Mouse (Mus musculus): ENCODE measurements at regions not wholly inside any gene's neighbourhood (a gene's known extent, or its start where the extent isn't known, plus 50 kb on each side); places are given as distances from the start of the nearest gene placed in this dataset.

DNA sequence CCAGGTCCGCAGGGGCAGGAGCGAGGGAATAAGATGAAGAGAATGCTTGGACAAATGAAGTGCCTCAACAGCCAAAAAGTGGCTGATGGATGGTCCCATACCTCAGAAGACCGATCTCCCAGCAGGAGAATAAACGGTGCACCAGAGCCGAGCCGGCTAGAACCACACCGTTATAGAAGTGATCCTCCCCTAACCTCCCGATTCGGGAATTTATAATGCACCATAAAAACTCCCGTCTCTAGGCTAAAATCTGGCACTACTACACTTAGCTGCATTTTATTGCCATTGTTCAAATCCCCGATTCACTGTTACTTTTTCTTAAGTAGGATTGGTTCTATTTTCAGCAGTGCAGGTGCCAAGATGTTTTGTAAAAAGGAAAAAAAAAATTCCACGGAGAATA lies 54.6 kb upstream of the Cdh6 start:
- no peak overlapping the region for H3K4me3 ChIP-seq
- no peaks in the 10 kb centered on the region for H3K27me3 ChIP-seq (ENCODE audit: poor library complexity, severe bottlenecking)
- H3K36me3 ChIP-seq (replicated peaks) = no peaks in the 10 kb centered on the region
- H3K9me3 ChIP-seq = peaks cover 6% of the 10 kb centered on the region; the same call in 1 of the 2 replicates
- WGBS = 94% methylated on average over 12 of the region's 12 CpGs
- H3K4me1 ChIP-seq = peaks cover 7% of the 10 kb centered on the region
- no peak for DNase-seq (ENCODE audit: extremely low spot score, low spot score)
- no peak overlapping the region for H3K27ac ChIP-seq

All from forebrain, embryonic 10.5 days (tissue).